Mouse (Mus musculus) layer of hippocampus, postnatal 10 days (tissue): ENCODE results near the gene Plcb2. TPM values are rescaled to one million over a fixed set of nuclear protein-coding genes. Genes with fewer than 3 reads are reported as not detected.

ENCODE experiments used
- DNase-seq, 2 experiments: peaks; one replicate each; pipeline ENCODE4 v3.0.0; 2021; ENCODE audit warnings: low spot score in 2 of 2
- long read RNA-seq: library from polyadenylated mRNA; stranded (forward); transcript quantifications from one replicate; pipeline ENCODE4 v2.0.0, GENCODE M21; 2023
- total RNA-seq, 2 experiments: library from RNA; stranded (reverse); gene quantifications; 2 replicates each; pipeline ENCODE4 v1.2.3; 2021

Plcb2 gene
- 1 to 10 TPM; 2.1 to 2.9 TPM for total RNA-seq
- long read RNA-seq: 0 reads

GRCm38 (mm10) chr2:118728337-118728736, at the start of gene Plcb2:
Plcb2 (minus strand) TSS chr2:118728438.
- DNase-seq: no peak

DNA sequence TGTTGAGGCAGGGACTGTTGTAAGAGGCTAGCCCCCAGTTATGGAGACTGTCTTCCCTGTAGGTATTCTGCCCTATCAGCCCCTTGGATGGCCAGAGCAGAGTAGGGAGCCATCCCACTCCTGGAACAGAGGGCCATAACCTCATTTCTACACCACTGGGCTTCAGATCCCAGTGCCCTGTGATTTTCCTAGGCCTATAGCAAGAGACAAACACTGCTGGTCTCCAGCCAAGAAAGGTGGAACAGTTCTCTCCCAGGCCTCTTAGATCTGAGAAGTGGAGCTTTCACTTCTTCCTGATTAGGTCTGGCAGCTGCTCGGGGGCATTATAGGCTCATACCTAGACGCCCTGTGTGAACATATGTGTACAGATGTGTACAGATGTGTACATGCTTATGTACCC, 48.1 kb upstream of the Plcb2 start:
- DNase-seq: no peak

DNA sequence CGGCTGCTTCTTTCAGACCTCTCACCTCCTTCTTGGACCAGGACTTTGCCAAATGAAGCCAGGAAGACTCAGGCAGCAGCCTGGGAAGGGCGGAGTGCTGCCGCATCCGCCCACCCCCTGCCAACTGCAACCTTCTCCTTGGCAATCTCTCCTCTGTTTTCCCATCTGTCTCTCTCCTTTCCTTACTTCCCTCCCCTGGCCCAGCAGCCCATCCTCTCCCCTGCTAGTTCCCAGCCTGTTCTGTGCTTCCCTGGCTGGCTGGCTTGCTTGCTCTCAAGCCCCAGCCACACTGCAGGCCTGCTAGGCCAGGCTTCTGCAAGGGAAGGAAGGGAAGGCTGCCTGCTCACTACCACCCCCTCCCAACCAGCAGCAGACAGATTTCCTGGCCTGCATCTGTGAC, 47.6 kb upstream of the Plcb2 start:
- peak in 1 of 2 experiments; percentile 50 for DNase-seq

DNA sequence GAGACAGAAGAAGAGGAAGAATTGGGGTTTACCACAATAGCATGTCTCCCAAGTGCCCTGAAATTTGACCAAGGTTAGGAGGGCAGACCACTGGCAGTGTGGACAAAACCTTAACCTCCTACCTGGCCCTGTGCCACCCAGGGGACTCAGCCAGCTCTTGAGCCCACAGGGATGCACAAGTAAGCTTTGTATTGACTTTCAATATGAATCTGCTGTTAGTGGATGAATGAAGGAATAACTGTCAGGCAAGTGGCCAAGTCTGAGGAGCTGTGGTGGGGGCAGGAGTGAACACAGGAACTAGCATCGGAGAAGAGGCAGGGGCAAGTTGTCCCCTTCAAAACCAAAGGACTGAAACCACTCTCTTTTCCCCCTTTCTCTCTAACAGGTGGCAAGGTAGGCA, 47.2 kb upstream of the Plcb2 start:
- peak in 1 of 2 experiments; percentile 39 for DNase-seq

DNA sequence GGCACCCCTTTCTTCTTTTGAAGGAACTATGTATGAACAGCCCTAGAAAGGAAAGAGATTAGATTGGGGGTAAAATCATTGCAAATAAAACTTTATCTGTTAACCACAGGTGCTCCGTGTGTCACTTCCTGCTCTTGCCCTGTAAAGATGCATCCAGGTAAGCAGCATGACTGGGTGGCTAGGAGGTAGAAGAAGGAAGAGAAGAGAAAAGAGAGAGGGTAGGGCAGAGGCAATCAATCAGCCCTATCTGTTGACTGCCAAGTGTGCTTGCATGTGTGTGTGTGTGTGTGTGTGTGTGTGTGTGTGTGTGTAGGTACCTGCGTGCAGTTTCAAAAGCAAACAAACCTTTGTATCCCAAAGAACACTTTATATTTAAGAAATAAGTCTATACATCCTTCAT, 46.3 kb upstream of the Plcb2 start:
- no peak for DNase-seq

GRCm38 (mm10) chr2:118772158-118772874, 44.1 kb upstream of the Plcb2 start, which contains the start of gene Phgr1:
Phgr1 (plus strand) TSS chr2:118772769.
- DNase-seq: no peak

DNA sequence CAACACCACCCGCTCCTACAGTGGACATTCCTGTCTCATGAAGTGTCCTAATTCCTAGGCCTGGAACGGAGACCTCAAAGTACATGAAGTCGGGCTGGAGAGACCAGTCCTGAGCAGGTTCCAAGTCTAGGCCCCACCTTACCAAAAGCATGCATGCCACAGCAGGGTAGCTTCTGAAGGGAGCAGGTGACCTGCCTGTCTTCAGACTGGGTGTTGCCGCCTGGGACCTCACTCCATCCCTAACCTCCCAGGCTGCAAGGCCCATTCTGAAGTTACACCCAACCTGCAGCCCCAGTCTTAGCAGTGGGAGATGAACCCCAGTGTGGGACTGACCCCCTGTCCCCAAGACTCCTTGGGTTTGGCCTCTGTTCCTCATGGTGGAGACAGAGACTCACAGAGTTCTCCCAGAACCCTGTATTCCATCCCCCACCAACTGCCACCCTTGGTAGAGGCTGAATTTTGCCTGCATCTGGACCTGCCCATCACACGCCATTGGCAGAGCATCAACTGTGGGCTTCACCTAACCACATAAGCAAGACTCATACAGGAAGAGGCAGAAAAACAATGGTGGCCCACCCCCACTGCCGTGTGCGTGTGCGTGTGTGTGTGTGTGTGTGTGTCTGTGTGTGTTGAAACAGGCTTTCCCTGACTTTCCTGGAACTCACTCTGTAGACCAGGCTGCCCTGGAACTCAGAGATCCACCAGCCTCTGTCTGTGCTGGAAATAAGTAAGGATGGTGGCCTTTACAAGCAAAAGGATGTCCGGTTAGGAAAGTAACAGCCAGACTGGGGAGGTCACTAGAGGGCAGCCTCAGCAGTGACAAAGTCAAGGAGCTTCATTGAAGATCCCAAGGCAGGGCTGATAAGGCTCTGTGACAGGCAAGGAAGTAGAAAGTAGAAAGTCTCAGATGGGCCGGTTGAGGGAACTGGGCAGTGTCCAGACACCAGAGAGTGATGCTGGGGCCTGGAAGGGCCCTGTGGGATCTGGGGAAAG, 38.1 kb upstream of the Plcb2 start:
- DNase-seq: no peak

DNA sequence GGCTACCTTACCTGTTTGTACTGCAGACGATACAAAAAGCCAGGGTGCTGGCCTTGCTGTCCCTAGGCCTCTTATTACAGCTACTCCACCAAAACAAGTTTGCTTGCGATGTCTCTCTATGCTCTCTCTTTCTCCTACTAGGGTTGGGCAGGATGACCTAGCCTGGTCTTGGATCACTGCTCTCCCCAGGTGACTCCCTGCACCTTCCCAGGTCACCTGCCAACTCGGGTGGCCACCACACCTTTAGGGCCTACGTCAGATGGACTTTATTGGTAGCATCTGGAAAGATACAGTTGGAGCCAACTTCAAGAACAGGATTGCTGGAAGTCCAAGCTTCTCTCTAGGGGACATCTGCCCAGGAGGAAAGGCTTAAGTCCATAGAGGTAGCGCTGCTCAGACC, 36.6 kb upstream of the Plcb2 start:
- DNase-seq: no peak

GRCm38 (mm10) chr2:118764094-118764831, 36.0 kb upstream of the Plcb2 start:
- DNase-seq: peak; percentile 60 to 71

GRCm38 (mm10) chr2:118763469-118763868, 35.2 kb upstream of the Plcb2 start:
- peak; percentile 41 to 49 for DNase-seq

DNA sequence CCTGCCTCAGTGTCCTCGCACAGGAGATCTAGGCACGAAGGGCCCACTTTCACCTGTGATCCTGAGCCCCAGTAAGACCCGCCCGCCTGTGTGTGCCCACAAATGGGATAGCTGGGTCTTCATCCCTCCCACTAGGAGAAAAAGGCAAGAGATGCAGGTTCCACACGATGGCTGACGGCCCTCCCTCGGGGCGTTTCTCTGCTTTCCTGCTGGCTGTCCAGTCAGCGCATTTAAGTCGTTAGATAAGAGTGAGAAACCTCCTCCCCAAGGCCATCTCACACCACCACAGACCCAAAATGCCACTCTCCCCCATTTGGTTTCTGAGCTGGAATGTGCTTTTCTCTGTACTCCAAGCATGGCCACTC, 34.5 kb upstream of the Plcb2 start:
- no peak for DNase-seq

DNA sequence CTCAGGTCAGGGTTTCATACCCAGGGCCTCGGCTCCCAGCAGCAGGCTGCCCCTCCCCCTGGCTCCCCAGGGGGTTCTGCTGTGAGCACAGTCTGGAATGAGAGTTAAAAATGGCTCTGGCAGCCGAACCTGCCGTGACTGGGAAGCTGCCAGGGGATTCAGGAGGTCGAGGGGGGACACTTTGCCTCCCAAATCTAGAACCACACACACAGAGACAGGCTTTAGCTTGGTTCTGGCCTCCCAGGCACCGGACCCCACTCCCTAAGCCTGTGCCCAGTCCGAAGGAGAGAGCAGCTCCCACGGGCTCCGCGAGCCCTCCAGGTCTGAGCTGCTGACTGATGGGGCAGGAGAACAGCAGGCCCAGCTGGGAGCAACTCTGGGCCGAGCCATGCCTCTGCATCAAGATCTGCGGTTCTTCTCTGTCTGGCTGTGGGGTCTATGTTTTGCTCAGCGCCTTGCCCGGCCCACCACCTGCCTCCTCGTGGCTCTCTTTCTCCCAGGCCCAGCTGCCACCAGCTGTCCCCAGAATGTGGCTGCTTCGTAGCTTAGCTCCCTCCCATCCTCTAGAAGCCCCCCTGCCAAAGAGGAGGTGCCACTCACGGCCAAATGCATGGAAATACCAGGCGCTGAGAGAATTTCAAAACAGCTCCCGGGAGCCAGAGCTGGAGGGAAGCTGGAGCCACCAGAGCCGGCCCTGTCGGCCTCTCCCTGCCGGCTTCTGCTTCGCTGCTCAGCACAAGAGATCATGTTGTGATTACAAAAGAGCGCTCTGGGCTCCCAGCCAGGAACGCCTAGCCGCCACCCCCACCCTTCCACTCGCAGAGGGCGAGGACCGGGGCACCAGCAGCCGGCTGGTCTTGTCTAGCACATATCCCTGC, 33.9 kb upstream of the Plcb2 start, which contains the start of gene Ccdc9b:
Gene Ccdc9b (minus strand): TSS at position 756 of the 878 bp plus-strand sequence.
- peak; percentile 88 to 89 for DNase-seq

DNA sequence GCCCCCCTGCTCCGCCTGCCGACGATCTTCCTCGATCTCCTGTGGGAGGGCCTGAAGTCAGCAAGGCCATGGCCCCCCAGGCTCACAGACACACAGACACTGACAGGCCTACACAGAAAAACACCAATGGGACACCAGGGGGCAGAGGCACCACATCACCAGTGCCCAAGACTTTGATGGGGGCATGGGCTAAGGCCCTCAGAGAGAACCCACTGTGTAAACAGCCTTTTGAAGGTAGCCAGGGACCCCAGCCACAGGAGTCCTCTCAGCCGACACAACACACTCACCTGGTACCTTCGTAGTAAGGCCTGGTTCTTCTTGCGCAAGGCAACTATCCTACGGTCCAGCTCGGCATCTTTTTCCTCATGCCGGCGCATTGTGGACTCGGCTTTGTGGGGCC, 33.1 kb upstream of the Plcb2 start:
- no peak for DNase-seq

- no peak for DNase-seq
These were observed 32.2 kb upstream of the Plcb2 start for GRCm38 (mm10) chr2:118760311-118761025.

GRCm38 (mm10) chr2:118759828-118760227, 31.6 kb upstream of the Plcb2 start:
- no peak for DNase-seq

GRCm38 (mm10) chr2:118756103-118756502, 27.9 kb upstream of the Plcb2 start:
- DNase-seq: peak in 1 of 2 experiments; percentile 32

DNA sequence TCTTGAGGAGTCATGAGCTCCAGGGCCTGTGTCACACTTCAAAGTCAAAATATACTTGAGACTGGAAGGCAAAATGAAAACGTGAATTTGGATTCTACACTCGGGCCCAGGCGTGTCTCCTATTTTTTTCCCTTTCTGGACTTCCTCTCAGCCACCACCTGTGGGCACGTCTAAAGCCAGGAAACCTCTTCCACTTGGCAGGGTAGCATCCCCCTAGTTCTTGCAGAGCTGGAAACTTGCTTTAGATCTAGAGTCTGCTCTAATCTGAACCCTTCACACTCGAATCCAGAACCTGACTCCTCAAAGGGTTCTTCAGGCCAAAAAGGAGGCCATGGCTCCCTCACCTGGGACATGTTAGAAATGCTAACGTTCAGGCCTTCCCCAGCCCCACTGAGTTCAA, 27.2 kb upstream of the Plcb2 start:
- no peak for DNase-seq

DNA sequence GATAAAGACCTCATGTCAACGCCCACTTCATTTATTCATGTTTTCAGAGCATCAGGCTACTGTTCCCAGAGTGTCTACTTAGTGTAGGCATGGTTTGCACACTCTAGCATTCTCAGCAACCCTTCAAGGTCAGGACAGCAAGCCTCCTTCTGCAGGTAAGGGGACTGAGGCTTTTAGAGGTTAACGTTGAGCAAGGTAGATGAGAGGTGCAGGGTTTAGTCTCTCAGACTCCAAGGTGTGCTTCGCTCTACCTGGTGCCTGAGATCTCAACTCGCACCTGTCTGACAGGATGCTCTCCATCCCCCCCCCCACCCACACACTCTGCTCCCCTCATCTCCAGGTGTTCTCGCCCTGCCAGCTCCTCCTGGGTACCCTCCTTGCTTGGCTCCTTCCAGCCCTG, 25.9 kb upstream of the Plcb2 start:
- no peak for DNase-seq

DNA sequence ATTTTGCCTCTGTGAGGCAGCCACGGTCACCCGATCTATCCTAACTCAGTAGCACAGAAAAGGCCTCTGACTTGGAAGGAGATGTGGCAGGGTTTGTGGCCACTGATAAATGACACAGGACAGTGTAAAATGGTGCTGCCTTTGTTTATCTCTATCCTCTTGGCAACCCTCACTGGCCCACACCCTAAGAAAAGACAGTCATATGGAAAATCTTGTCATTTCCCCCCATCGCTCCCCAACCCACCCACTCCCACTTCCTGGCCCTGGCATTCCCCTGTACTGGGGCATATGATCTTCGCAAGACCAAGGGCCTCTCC, 24.5 kb upstream of the Plcb2 start:
- no peak for DNase-seq
